Mouse (Mus musculus): ENCODE results near the gene Ttc41.

The Ttc41 gene

DNA sequence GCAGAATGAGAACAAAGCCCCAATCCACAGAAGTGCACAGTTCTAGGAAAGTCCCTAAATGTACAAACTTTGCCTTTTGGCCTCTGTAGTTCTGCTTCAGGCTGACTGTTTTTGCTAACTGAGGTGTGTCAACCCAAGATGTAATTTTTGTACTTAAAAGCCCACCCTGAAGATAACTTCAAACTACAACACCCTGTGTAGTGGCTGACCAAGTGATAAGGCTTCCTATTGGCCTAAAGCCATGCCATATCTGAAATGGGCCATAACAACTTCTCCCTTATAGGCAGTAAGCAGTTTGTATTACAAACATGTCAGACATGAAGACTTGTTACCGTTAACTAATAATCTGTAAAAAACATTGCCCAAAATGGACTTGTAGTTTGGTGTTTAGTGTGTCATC, 52.1 kb downstream of the Ttc41 start:
- no peak for DNase-seq

DNA sequence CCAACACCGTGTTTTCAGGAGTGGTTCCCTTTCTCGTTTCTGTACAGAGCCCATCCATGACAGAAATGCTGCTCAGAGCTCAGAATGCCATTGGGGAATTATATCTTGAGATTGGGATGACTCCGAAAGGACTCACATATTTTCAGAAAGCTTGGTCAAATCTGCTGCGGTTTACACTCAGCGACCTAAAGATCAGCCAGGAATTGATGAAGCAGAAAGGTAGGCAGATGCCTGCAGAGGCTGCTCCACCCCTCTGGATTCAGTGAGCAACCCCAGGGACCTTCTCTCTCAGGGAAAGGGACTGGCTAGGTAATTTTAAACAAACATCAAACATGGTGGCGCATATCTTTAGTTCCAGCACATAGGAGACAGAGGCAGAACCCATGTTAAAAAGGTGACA, 52.6 kb downstream of the Ttc41 start:
- DNase-seq: no peak

DNA sequence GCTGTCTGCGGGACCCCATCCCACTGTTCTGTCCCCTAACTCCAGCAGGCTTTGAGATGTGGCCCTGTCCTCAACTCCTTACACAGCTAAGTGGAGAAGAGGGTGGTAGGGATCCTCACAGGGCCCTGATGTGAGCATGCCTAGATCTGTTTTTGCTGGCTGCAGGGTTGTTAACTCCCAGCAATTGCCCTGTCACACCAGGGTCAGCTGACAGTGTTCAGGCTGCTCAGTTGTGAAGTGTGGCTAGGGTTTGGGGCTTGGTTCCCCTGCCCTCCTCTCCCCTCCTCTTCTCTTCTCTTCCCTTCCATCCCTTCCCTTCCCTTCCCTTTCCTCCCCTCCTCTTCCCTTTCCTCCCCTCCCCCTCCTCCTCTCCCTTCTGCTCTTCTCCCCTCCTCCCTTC, 55.6 kb downstream of the Ttc41 start:
- DNase-seq: no peak

DNA sequence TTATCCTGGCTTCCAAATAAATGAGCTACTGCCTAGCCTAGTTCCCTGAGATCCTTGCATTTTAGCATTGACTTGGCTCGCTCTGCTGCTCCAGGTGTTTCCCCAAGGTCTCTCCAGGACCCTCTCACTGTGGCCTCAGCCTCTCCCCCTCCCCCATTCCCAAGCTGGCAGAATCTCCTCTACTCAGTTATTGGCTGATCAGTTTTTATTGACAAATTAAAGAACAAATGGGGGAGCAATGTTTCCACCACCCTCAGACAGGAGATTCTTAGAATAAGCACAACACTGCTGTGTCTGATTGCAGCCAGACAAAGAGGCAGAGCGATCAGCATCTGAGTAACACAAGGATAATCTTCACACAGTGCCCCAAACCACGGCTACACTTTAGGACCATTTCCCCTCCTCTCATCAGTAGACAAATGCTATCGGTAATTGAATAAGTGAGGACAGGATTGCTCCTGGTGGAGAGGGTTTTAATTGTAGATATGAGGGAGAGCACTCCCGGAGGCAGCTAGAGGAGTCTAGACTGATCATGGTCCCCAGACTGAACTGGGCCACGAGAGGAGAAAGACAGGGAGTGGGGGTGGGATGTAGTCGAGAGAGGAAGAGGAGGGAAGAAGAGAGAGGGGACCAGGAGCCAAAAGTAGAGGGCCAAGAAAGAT, 56.2 kb downstream of the Ttc41 start:
- no peak for DNase-seq

DNA sequence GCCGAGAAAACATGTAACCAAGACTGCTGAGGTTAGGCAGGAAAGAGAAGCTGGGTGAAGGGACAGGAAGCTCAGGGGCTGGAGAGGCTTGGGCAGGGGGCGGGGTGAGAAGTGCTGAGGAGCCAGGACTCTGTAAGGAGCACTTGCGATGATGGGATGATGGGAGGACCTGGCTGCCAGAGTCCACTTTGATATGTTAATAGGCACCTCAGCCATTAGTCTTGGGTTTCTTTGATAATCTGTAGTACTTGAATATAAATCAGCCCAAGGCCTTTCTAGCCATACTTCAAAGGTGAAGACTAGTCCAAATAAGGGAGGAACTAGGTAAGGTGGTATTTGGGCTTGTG, 56.7 kb downstream of the Ttc41 start:
- no peak for DNase-seq

DNA sequence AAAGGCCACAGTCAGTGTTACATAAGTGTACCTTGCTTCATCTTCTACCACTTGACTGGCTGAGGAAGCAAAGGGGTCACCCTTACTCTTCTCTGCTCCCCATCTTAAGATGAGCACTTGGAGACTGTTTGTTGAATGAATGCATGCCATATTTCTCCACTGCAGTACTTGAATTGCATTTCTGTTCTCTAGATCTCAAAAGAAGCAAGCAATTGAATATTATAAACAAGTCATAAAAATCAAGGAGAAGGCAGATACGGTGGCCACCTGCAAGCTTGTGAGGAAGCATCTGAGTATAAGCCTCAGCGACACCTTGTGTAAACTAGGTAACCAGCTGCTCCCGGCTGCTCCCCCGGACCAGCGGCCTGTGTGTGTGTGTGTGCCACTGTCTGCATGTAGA, 58.1 kb downstream of the Ttc41 start, which contains the start of gene Gm49358:
Gm49358 (plus strand) TSS at position 301 of the 400 bp plus-strand sequence.
- DNase-seq: no peak

DNA sequence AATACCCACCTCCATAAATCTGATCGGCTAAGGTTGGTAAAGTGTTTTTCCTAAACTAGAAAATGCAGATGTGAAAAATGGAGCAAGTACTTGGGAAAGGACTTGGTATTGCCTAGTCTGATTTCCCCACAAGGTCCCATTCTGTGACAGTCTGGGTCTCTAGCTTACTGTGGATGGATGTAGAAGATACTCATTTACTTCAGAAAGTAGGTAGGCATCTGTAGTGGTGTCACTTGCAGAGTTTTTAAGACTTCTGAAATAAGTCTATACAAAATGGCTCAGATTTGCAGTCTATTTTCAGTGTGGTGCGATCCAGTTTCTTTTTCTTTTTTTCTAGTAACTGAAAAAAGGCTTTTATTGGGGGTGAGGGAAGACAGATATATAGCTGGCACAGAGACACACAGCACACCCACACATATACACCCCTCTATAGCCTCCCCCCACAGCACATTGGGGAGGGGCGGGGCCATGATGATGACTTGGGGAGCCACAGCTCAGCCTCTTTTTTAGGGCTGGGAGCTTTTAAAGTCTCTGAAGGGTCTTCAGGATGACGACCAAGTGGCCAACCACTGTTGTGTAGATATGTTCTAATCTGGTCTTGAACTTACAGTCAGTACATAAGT, 59.8 kb downstream of the Ttc41 start:
- DNase-seq: no peak

DNA sequence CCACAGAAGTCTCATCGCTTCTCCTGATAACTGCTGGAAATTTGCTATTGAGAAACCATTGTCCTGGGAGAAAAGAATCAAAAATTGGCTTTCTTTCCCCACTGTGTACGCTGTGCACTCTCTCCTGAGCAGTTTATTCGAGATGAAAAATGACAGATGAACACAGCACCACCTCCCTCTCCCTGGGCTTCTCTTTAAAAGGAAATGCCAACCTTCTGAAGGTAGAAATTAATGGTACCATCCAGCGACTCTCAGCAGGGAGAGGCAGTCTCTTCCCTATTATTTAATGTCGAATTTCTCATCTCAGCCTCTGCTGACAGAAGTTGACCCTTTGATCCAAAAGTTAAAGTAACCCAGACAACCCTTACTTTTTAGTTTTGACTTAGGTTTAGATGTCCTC, 63.6 kb downstream of the Ttc41 start:
- no peak for DNase-seq

DNA sequence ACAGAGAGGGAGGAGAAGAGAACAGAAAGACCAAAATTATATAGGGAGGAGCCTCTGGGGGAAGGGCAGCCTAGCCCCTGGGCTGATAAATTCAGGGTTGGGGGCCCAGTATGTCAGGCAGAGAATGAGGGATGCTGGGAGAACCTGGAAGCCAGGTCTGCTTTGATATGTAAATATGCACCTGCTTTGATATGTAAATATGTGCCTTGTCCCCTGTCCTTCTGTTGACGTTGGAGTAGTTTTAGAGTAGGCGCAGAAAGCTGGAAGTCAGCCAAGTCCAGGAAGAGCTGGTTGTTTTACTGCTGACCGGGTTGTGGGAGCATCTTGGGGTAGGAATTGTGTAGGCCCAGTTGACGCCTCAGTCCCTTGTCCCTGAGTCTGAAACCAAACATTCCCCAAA, 64.2 kb downstream of the Ttc41 start:
- no peak for DNase-seq

DNA sequence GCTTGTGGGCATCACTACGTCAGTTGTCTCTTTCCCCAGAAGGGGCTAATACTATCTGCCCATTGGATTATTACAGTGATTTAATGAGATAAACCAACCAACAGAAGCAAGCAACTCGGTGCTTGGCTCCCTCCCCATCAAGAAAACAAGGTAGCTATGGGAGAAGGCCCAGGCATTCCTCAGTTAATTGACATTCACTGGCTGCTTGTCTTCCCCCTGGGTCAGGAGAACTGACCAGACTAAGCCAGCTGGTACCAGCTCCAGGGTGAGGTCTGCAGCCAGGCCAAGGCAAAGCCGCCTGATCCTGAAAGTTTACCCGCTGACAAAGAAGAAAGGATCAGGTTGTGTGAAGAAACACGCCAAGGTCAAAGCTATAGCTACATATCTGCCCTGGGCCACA, 66.1 kb downstream of the Ttc41 start:
- peak; percentile 52 for DNase-seq

DNA sequence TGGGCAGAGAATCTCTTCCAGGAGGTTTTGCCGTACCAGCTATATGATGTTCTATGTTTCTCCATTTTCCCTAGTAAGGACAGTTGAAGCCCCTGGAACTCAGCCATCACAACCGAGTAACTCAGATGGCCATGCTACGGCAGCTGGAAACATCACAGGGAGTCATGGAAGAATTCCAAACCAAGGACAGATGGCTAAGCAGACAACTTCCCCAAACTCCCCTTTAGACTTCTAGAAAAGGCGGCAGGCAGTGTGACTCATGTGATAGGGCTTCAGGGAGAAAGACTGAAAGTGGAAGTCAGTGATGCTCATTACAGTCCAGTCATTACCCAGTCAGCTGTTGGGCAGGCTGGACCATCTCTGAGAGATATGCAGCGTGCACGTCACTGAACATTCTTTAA, 66.6 kb downstream of the Ttc41 start:
- DNase-seq: no peak

DNA sequence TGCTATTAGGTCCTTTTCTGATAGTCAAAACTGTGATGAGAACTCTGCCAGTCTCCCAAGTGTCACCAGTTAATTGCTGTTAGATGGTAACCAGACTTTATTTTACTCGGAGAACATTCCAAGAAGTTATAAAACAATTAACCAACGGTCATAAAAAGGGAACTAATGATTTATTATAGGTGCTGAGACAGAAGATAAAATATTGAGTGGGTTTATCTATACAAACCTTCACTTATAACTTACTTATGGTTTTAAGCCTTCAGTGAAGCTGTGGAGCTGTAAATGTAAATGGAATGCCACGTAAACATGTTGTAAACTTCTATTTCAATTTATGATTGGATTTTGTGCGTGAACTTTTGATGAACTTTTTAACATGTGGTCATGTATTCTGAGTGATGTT, 67.7 kb downstream of the Ttc41 start:
- DNase-seq: no peak

DNA sequence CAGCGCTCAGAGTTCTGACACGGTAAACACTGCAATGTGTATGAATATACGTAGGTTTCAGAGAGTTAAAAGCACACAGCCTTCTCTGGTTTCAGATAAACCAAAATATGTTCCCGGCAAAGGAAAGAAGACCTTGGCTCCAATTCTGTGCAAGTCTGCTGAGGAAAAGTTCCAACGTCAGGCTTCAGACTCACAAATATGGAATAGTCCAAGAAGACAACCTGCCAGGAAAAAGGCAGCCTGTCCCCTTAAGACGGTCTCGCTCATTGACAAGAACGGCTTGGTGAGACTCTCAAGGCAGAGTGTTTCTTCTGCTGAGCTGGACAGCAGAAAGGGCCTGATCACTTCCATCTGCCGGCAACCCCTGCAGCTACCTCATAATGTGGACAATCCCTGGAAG, 70.7 kb downstream of the Ttc41 start:
- DNase-seq: no peak

DNA sequence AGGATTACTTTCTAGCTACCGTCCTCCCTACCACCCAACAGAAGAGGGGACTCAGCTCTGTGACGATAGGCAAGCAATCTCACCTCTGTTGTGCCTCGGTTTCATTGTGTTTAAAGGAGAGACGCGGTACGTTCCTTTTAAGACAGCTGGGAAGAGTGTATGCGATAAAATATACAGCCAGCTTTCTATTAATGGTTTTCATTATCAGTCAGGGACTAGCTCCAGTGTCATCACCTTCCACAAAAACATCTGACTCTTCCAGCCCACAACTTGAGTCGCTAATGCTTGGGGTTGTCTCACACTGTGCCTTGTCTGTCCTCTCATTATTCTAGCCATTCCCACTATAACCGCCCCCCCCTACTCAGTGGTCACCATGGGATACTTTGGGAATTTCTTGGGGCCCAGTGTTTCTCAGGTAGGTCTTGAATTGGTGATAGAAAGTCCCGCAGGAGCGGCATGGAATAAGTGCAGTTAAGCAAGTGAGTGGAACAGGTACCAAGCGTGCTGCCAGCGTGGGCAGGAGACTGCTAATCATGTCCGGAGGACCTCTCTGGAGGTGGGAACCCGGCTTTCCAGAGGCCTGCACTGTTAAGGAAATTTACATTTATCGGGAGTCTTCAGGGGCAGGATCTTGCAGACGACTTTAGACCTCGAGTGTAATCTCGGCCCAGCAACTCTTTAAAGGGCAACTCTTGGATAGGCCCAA, 72.2 kb downstream of the Ttc41 start:
- no peak for DNase-seq

DNA sequence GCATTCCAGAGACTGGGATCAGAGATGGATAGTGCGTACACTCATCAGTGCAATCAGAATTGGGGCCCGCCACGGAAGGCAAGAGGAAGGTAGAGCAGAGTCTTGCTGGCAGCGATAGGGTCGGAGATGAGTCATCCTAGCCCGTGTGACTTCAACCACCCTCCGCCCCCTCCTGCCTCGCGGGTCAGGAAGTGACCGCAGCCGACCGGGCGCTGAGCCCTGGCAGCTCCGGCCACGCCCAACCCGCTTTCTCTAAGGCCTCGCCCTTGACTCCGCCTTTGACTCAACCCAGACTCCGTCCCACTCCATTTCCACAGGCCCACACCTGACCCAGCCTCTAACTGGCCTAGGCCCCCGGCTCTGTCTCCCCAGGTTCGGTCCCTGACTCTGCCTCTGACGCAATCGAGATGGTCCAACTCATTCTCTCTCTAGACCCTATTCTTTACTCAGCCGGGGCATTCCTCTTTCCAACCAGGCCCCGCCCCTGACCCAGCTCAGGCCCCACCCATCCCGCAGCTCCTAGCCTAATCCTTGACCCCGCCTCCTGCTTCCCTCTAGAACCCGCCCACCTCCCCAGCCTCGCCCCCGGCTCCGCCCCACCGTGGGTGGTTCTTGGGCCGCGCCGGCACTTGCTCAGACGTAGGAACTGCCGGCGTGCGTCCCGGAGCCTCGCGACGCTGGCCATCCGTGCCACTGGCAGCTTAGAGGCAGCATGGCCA, 72.9 kb downstream of the Ttc41 start, which contains the start of gene Nt5dc3:
Nt5dc3 (plus strand) TSS at position 608 of the 719 bp plus-strand sequence.
- DNase-seq: peak; percentile 99

DNA sequence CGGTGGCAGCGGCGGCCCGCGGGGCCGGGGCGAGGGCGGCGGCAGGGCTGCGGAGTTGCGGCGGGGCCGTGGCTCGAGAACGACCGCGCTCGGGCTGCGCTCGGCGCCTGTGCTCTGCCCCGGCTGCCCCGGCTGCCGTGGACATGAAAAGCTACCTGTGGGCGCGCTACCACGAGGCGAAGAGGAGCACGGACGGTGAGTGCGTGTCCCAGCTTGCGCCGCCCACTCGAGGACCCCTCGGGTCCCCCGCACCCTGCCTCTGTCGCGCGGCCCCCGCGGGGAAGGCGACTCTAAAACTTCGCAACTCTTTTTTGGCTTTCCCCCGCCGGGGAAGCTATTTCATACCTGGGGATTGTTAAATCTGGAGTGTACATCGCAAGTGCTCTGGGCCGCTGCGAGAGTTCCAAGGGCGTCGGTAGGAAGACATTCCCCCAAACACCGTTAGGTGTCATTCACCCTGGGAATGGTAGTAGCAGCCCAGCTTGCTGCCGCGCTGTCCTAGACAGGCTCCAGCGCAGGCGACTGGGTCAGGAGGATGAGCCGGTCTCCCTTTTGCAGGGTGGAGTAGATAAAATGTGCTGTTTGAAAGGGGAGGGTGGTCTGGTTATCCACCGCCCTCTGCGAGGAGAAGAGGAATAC, 73.6 kb downstream of the Ttc41 start:
- DNase-seq: peak; percentile 45

DNA sequence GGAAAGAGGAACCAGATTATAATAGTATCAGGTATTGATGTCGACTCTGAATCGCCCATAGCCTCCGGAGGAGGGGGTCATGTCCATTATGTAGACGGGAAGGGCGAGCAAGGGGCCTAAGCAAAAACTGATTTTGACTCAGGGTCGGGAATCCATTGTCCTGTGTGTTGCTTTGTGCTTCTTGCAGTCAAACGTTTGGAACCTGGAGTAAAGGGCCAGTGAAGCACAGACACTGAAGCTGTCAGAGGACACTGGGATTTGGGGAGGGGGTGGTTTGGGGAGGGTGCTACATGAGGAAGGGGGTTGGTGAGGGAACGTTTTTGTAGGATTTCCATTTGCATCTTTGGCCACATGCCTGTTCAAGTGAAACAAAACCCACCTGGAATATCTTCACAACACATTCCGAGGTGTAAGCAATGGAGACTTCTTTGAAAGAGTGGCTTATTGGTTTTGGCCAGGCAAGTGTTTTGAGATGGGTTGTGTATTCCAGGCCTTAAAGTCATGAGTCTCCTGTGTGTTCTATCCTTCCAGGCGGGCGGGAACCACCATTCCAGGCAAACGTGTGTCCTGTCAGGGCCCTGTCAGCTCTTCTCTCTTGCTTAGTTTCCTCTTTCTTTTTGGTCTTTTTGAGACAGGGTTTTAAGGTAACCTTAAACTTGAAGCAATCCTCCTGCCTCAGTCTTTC, 74.3 kb downstream of the Ttc41 start:
- DNase-seq: no peak

DNA sequence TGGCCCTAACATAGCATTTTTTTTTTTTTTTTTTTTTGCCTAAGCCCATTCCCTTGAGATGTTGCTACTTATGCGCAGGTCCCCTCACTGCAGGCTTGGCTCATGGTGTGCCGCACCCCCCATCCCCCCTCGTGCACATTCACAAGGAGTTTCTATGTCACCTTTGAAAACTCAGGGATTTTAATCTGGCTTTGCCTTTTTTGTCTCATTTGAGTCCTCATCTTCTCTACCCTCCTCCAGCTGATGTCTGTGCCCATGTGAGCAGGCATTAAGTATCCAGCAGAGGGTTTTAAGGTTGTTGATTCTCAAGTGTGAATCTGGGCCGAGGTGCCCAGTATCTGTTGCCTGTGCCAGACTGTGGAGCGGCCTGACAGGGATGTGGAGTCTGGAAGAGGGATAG, 76.0 kb downstream of the Ttc41 start:
- DNase-seq: no peak

DNA sequence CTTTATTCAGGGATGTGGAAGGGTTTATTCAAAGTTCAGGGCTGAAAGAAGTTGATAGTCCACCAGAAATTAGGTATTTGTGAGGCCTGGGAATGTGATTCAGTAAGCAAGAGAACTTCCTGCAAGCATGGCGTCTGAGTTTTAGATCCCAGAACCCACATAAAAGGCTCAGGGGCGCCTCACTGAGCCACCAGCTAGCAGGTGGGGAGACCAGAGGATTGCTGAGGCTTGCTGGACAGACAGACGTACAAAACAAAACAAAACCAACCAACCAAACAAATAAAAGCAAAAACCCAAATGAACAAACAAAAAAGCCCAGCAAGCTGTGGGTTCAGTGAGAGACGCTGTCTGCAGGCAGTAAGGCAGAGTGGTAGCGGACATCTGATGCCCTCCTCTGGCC, 77.0 kb downstream of the Ttc41 start:
- no peak for DNase-seq

DNA sequence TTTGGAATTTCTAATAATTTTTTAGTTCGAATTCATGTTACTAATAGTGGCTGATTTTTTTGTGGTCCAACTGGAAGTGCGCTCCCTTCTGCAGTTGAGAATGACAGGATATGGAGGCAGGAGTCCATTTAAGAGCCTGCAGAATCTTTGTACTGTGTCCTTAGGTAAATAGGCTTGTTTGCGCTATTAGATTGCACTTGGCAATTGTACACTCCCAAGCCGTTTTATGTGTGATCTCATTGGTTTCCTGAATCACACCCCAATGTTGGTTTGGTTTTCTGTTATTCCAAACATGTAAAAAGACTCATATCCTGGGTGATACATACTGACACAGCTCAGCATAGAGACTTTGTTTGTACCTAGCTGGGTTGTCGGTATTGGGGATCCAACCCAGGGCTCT, 78.0 kb downstream of the Ttc41 start:
- DNase-seq: no peak

DNA sequence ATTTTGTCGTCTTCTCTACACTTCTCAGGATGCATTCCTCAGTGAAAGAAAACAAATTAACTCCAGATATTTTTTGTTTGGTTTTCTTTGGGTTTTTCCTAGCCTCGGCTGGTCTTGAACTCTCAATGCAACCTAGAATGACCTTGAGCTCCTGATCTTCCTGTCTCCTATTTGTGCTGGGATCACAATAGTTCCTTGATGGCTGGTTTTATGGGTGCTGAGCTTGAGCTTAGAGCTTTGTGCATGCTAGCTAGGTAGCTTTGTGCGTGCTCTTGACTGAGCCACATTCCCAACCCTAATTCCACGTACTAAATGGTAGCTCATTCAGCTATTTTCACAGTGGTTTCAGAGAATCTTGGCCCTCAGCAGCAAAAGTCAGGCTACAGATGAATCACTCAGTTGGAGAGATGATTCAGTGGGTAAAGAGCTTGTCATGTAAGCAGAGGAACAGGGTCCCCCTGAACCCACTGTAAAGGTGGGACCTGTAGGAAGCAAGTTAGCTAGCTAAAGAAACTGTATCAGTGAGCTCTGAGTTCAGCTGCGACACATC, 78.6 kb downstream of the Ttc41 start:
- no peak for DNase-seq

DNA sequence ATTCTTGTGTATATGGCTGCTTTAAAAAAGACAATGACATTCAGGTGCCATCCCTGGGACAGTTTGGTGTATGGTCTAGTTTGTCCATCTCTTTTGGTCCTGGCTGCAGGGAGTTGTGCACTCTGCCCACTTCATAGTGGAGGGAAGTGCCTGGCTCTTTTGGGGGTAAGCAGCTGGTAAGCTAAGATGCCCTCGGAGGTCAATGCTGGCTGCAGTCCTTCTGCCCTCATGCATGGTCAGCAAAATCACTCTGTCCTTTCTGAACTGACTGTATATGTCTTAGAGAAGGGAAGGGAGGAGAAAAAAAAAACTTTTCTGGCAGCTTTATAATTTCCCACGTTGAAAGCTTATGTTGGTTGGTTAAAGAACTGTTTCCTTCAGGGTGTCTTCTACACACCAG, 79.8 kb downstream of the Ttc41 start:
- DNase-seq: no peak
